Mouse (Mus musculus) gastrocnemius, postnatal 10 days (tissue): ENCODE results near the gene Galnt15. TPM values are rescaled to one million over a fixed set of nuclear protein-coding genes. Genes with fewer than 3 reads are reported as not detected.
A peak's percentile ranks its signal among the peaks of the same experiment; 100 is the strongest.

Experiments used
- DNase-seq: peaks from one replicate; pipeline ENCODE4 v3.0.0; 2021; ENCODE audit warnings: mixed read lengths
- long read RNA-seq, 2 experiments: library from polyadenylated mRNA; stranded (forward); transcript quantifications; one replicate each; pipeline ENCODE4 v2.0.0; 2021
- total RNA-seq, 2 experiments: library from RNA; stranded (reverse); gene quantifications; 2 replicates each; pipeline ENCODE4 v1.2.3; 2021

Galnt15 gene
- 10 to 100 TPM; 22.2 to 23.2 TPM for total RNA-seq
- long read RNA-seq, experiment 1, full-length matches to known transcripts = 17 of 25 reads
- long read RNA-seq, experiment 1, partial matches to known transcripts = 2 of 25 reads
- long read RNA-seq, experiment 1, other reads (novel, unspliced or antisense) = 6 of 25 reads
- long read RNA-seq, experiment 2, full-length matches to known transcripts = 12 of 23 reads
- long read RNA-seq, experiment 2, partial matches to known transcripts = 7 of 23 reads
- long read RNA-seq, experiment 2, other reads (novel, unspliced or antisense) = 4 of 23 reads

DNA sequence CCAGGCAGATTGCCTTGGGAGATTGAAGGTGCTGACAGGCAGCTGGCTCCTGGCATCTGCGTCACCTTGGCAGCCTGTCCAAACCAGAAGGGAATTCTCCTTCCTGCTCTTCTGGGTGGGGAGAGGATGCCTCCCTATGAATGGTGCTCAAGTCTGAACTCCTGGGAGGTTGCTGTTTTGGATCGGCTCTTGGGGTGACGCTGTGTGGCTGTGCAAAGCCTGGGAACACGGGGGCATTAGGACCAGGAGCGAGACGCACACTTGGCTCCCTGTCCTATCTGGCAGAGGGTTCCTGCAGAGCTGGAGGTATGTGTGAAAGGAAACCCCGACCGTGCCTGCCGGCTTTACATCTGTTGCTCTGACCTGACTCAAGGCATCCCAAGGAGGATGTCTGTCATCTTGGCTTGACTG, at the start of gene Galnt15:
Gene Galnt15, plus strand, starts transcription at position 309 of the 411 bp plus-strand sequence.
- peak; percentile 61 for DNase-seq

DNA sequence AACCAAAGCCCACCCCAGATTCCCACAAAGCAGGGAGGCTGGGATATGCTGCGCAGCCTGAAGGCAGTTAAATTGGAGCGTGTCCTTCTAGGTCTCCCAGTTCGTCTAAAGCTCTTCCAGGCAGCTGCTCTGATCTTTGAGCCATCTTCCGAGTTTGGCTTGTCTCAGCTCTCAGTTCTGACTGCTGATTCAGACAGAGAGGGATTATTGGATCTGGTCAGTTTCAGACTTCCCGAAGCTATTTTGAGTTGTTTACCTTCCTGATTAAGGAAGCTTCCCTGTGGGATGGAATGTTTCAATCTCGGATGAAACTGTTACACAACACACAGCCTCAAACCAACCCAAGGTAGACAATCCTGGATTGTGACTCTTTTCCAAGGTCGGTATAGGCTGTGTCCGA, 34.8 kb upstream of the Galnt15 start:
- DNase-seq = no peak

DNA sequence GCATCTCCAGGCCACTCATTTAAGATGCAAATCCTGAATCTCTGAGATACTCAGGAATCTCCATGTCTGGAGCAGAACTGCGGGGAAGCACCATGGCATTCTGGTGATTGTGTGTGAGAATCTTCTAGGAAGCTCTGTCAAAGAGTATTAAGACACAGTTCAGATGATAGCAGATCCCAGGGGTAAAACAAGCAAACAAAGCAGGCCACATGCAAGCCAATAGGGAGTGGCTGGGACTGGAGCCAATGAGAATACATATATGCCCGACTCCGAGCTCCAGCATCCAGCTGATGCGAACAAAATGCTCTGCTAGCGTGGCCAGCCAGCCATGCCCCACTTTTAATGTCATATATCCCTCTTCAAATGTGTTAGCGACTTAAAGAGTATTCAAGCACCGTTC, 27.8 kb upstream of the Galnt15 start:
- DNase-seq = no peak

DNA sequence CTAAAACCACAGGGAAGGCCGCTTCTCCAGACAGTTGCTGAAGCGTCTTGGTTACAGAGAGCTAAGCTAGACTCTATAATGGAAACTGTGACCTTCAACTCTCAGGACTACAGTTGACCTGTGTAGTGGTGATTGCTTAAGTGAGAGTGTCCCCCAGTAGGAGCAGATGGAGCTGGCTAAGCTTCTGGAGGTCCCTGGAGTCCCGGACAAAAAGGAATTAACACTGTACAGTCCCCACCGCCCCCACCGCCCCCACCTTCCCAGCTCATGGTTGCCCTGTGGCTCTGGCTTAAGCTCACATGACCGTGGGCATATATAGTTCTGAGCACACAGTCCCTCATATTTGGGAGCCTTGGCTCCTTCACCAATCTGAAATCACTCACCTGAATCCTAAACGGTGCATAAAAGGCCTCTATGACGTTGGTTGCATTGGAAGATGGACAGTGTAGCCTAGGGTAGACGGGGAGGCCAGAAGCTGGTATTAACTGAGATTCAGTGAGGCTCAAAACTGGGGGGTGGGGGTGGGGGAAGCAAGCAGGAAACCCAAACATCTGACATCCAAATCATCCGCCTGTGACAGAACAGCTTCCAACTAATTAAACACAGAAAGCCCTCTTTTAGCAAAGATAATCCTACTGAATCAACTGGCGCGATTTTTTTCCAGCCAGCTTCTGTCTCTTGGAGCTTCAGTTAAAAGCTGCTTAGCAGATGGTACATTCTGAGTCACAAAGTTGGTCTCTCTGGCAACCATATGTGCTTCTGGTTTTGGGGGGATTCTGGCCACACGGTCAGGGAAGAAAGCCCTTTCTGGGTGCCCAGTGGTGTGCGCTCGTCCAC, 26.1 kb upstream of the Galnt15 start:
- DNase-seq = no peak

DNA sequence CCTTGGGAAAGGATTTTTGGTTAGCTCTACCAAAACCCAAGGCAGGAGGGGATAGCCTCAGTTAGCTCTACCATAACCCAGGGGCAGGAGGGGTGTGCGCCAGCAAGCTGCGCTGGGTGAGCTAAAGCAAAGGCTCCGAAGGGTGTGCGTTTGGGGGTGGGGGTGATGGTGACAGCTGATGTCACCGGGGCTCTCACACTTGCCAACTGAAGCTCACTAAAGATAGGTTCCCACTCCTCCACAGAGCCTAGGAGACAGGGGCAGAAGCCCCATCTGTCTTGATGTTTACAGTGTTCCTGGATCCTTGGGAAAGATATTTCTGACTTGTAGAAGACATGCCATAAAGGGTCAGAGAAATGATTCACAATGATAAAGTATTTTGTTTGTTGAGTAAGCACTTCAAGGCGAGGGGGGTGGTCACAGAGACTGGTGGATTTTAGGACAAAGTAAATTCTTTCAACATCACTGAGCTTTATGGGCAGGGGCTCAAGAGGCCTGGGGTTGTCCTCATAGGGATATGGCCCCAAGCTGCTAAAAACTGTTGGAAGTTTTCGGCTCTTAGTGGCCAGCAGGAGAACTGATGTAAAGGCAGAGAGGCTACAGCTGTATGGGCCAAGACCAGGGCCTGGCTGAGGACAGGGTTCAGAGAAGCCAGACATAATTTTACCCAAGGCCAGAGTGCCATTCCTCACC, 24.7 kb upstream of the Galnt15 start:
- no peak for DNase-seq

GRCm38 (mm10) chr14:32005673-32006261, 23.0 kb upstream of the Galnt15 start:
- no peak for DNase-seq

- no peak for DNase-seq
Observed at GRCm38 (mm10) chr14:32007654-32008335, 21.0 kb upstream of the Galnt15 start.

GRCm38 (mm10) chr14:32009715-32010114, 19.1 kb upstream of the Galnt15 start:
- DNase-seq = no peak

GRCm38 (mm10) chr14:32011547-32012304, 17.1 kb upstream of the Galnt15 start:
- DNase-seq = no peak

DNA sequence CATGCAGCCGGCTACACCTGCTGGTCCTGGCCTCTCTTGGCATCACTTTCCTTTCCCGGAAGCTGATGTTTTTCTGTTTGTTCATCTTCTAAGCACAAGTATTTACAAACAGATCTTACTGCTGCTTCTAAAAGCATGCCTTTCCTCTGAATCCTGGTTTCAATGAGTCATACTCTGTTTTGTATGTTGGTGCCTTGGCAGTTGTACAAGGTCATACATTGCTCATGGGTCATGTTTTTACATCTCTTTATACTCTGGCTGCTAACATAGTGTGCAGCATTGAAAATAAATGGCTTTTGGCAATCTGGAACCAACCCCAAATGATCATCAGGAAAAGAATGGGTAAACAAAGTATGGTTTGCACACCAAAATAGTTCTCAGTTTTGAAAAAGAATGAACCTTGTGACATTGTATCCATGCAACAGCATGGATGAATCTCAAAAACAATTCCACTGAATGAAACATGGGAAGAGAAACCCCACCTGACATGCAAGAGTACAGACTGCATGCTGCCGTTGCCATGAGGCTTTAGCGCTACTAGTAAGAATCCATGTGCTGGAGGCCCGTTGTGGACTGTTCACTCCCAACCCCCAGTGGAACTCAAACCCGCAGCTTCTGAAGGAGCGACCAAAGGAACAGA, 13.5 kb upstream of the Galnt15 start:
- no peak for DNase-seq

DNA sequence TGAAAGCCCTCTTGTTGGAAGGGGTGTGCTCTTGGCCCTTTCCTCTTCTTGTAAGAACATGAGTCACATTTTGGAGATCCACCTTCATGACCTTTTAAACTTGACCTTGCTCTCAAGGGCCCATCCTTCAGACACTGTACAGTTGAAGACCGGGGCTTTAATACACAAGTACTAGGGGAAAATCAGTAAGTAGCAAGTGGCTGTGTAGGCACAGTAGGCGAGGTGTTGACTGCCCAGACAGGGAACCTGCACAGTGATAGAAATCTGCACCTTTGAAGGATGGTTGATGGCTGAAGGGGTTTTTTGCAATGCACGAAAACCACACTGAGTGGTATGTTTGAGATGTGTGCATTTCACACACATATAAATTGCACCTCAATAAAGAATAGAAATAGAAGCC, 12.3 kb upstream of the Galnt15 start:
- DNase-seq = no peak

DNA sequence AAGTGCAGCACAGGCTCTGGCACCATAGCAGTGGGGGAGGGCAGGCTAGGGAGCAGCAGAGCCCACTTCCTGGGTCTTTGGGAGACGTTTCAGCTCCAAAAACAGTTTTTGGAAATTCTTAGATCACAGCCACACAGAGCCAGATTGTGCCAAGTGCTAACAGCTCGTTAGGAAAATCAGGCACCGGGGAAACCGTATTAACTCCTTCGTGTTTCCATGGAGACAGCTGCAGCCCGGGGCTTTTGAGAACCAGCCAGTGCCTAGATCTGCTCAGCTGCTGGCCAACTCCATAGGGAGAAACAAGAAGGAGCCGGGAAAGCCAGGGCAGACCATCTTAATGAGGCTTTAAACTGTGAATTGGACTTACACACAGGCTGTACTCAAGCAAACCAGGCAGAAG, 11.9 kb upstream of the Galnt15 start:
- no peak for DNase-seq

- no peak for DNase-seq
Observed at GRCm38 (mm10) chr14:32017448-32017847, 11.3 kb upstream of the Galnt15 start.

GRCm38 (mm10) chr14:32019091-32019490, 9.7 kb upstream of the Galnt15 start:
- no peak for DNase-seq

- DNase-seq = no peak
Observed at GRCm38 (mm10) chr14:32021967-32022366, 6.8 kb upstream of the Galnt15 start.

GRCm38 (mm10) chr14:32022450-32022849, 6.3 kb upstream of the Galnt15 start:
- no peak for DNase-seq

DNA sequence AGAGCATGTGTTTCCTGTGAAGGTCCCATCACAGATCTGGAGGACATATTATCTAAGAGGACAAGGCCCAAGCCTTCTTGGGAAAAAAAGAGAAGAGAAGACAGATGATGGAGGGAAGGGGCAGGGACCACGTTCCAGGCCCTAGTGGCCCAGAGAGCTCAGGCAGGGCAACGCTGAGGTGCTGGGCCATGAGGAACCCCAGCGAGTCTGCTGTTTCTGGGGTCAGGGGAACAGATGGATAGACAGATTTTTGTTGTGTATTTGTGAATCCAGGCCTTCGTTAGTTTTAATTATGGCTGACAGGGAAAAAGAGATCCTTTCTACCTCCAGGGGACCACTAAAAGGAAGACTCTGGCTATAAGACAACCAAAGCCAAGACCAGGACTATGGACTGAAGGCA, 4.9 kb upstream of the Galnt15 start:
- DNase-seq = no peak

DNA sequence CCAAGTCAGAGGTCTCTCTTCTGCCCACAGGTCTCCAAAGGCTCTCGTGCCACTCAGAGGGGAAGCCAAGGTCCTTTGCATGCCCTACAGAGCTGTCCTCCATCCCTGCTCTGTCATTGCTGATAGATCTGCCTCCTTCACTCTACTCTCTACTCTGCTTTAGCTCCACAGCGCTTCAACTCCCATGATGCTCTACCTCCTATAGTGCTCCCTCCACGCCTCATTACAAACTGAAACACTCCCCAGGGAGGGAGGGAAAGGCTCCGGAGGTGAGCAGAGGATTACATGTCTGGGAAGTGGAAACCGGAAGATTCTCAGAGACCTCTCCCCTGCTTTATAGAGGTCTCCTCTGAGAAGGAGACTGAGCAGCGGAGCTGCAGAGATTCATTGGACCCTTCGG, 1.6 kb upstream of the Galnt15 start:
- DNase-seq = no peak

DNA sequence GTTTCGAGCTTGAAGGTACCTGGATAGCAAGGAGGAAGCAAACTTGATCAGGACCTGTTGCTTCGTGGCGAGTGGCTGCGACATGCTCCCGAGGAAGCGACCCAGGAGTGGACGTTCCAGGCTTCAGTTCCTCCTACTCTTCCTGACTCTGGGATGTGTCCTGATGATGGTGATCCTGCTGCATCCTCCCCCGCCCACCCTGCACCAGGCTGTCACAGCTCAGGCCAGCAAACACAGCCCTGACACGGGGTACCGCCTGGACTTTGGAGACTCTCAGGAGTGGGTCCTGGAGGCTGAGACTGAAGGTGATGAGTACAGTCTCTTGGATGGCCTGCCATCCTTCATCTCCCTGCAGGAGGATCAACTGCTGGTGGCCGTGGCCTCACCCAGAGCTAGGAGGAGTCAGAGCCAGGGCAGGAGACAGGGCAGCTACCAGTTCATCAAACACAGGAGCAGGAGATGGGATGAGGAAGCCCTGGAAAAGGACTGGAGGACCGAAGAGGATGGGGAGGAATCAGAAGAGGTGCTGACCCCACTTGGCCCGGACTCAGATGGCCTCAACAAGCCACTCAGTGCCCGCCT, 713 bp downstream of the Galnt15 start:
- DNase-seq = no peak

DNA sequence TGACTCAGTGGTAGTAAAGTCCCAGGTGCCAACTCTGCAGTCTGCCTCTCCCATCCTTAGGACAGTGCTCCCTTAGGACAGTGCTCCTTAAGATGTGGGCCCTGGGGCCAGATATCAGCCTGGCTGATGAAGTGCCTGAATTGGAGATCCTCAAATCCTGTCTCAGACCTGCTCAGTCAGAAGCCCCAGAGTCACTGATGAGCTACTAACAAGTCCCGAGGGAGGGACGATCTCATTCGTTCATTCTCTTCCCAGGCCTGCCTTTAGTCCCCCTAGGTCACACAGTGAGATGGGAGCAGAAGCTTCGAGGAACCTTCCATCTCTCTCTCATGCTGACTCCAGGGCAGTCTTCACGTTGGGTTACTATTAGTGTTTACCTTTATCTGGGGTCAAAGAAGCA, 1.3 kb downstream of the Galnt15 start:
- DNase-seq = no peak
